Mouse (Mus musculus): ENCODE data around the gene Grsf1. TPM values are rescaled to one million over a fixed set of nuclear protein-coding genes. Genes with fewer than 3 reads are reported as not detected.

Gene Grsf1
- total and polyA plus RNA-seq, 2 experiments from 2014 or later = 39.9 to 61.8 TPM

GRCm38 (mm10) chr5:88627545-88627944, 48.4 kb downstream of the Grsf1 start:
- H3K27ac ChIP-seq = no peak overlapping the region
- ATAC-seq (no peak), DNase-seq (ENCODE audit: low spot score) (no peak)
- H3K9me3 ChIP-seq (ENCODE audit: low read length) = no peaks in the 10 kb centered on the region
- H3K27me3 ChIP-seq (ENCODE audit: insufficient read depth, low read length) = no peaks in the 10 kb centered on the region
- H3K4me1 ChIP-seq (ENCODE audit: insufficient read depth, low read length) = no peaks in the 10 kb centered on the region
- WGBS = 94% methylated on average over 4 of the region's 4 CpGs
- peaks cover 40% of the 10 kb centered on the region for H3K36me3 ChIP-seq (ENCODE audit: insufficient read depth, low read length)
- H3K4me2 ChIP-seq (ENCODE audit: low read depth, low read length) = no peak overlapping the region
- no peak for TF ChIP-seq CTCF (IDR thresholded peaks at IDR 0.05; ENCODE audit: low read depth)
- H3K4me3 ChIP-seq (ENCODE audit: low read length) = no peak overlapping the region
- no peak overlapping the region for H3K9ac ChIP-seq (replicated peaks; ENCODE audit: low read length)

- ATAC-seq (no peak), DNase-seq (ENCODE audit: low spot score) (no peak)
- no peaks in the 10 kb centered on the region for H3K27me3 ChIP-seq (ENCODE audit: insufficient read depth, low read length)
- H3K9ac ChIP-seq (replicated peaks; ENCODE audit: low read length) = no peak overlapping the region
- H3K36me3 ChIP-seq (ENCODE audit: insufficient read depth, low read length) = peaks cover 50% of the 10 kb centered on the region
- H3K27ac ChIP-seq = no peak overlapping the region
- no peak for TF ChIP-seq CTCF (IDR thresholded peaks at IDR 0.05; ENCODE audit: low read depth)
- H3K4me3 ChIP-seq (ENCODE audit: low read length) = no peak overlapping the region
- H3K9me3 ChIP-seq (ENCODE audit: low read length) = no peaks in the 10 kb centered on the region
- WGBS = 93% methylated on average over 4 of the region's 4 CpGs
- no peaks in the 10 kb centered on the region for H3K4me1 ChIP-seq (ENCODE audit: insufficient read depth, low read length)
- H3K4me2 ChIP-seq (ENCODE audit: low read depth, low read length) = no peak overlapping the region
These were observed 59.0 kb downstream of the Grsf1 start for GRCm38 (mm10) chr5:88616988-88617387.

GRCm38 (mm10) chr5:88614129-88614528, 61.8 kb downstream of the Grsf1 start:
- Histone ChIP-seq H3K9me3 (ENCODE audit: low read length) (no peaks in the 10 kb centered on the region), H3K4me1 (ENCODE audit: insufficient read depth, low read length) (no peaks in the 10 kb centered on the region), H3K4me2 (ENCODE audit: low read depth, low read length) (no peak overlapping the region), H3K4me3 (ENCODE audit: low read length) (no peak overlapping the region), H3K36me3 (ENCODE audit: insufficient read depth, low read length) (peaks cover 38% of the 10 kb centered on the region), H3K27ac (no peak overlapping the region), H3K27me3 (ENCODE audit: insufficient read depth, low read length) (no peaks in the 10 kb centered on the region), H3K9ac (replicated peaks; ENCODE audit: low read length) (no peak overlapping the region)
- ATAC-seq = no peak
- WGBS = 94% methylated on average over 1 of the region's 1 CpGs
- no peak for DNase-seq (ENCODE audit: low spot score)
- no peak for TF ChIP-seq CTCF (IDR thresholded peaks at IDR 0.05; ENCODE audit: low read depth)

Other genes starting within 250 kb of the Grsf1 start
- gene Ambn, start 220.2 kb downstream of the Grsf1 start, total RNA-seq (2014; rRNA removed) = not detected in 2 replicates
- gene Ambn, start 220.2 kb downstream of the Grsf1 start, polyA plus RNA-seq (2015; fragmentation: Nextera tagmentation; extraction: Ambion mirVana) = 0.09 TPM in 1 of 2 replicates, not detected in the other
- not detected in 2 replicates for gene Enam, start 188.2 kb downstream of the Grsf1 start, total RNA-seq (2014; rRNA removed)
- gene Enam, start 188.2 kb downstream of the Grsf1 start, polyA plus RNA-seq (2015; fragmentation: Nextera tagmentation; extraction: Ambion mirVana) = not detected in 2 replicates
- gene Jchain, start 148.3 kb downstream of the Grsf1 start, total RNA-seq (2014; rRNA removed) = 0.36 and 0.99 TPM in 2 replicates
- gene Jchain, start 148.3 kb downstream of the Grsf1 start, polyA plus RNA-seq (2015; fragmentation: Nextera tagmentation; extraction: Ambion mirVana) = 0.29 and 0.45 TPM in 2 replicates
- 8.5 and 11.3 TPM in 2 replicates for gene Utp3, start 121.7 kb downstream of the Grsf1 start, total RNA-seq (2014; rRNA removed)
- gene Utp3, start 121.7 kb downstream of the Grsf1 start, polyA plus RNA-seq (2015; fragmentation: Nextera tagmentation; extraction: Ambion mirVana) = 51.8 and 55.5 TPM in 2 replicates
- 169 and 191 TPM in 2 replicates for gene Rufy3, start 111.1 kb downstream of the Grsf1 start, total RNA-seq (2014; rRNA removed)
- gene Rufy3, start 111.1 kb downstream of the Grsf1 start, polyA plus RNA-seq (2015; fragmentation: Nextera tagmentation; extraction: Ambion mirVana) = 197 and 210 TPM in 2 replicates
- 10.5 and 12.2 TPM in 2 replicates for gene Mob1b, start 44.7 kb upstream of the Grsf1 start, total RNA-seq (2014; rRNA removed)
- 7.8 and 8.5 TPM in 2 replicates for gene Mob1b, start 44.7 kb upstream of the Grsf1 start, polyA plus RNA-seq (2015; fragmentation: Nextera tagmentation; extraction: Ambion mirVana)
- gene Dck, start 88.8 kb upstream of the Grsf1 start, total RNA-seq (2014; rRNA removed) = 20.3 and 22.3 TPM in 2 replicates
- 29.7 and 31.5 TPM in 2 replicates for gene Dck, start 88.8 kb upstream of the Grsf1 start, polyA plus RNA-seq (2015; fragmentation: Nextera tagmentation; extraction: Ambion mirVana)
- 68.8 and 73.0 TPM in 2 replicates for gene Slc4a4, start 210.6 kb upstream of the Grsf1 start, total RNA-seq (2014; rRNA removed)
- 30.6 and 31.1 TPM in 2 replicates for gene Slc4a4, start 210.6 kb upstream of the Grsf1 start, polyA plus RNA-seq (2015; fragmentation: Nextera tagmentation; extraction: Ambion mirVana)

Data from hindbrain, postnatal 0 days (tissue).